Mouse (Mus musculus) limb, embryonic 13.5 days (tissue): Measurements from ENCODE around the gene Dynll1. TPM values are rescaled to one million over a fixed set of nuclear protein-coding genes. Genes with fewer than 3 reads are reported as not detected.
A peak's percentile ranks its signal among the peaks of the same experiment; 100 is the strongest.

Source experiments
- ATAC-seq: fragments of 200-750 bp; cut with Nextera tagmentation; 2 replicates; pipeline ENCODE4 v1.8.0; 2017; ENCODE audit warnings: low read depth, moderate number of reproducible peaks, moderate TSS enrichment; ENCODE audit not compliant: low FRiP score
- H3K27ac ChIP-seq: fragments of 300-500 bp; sonication (generic); 2 replicates; pipeline ENCODE4 v1.5.1; 2015; ENCODE audit warnings: inconsistent platforms, mild to moderate bottlenecking, moderate library complexity
- H3K27me3 ChIP-seq: fragments of 300-500 bp; sonication (generic); 2 replicates; pipeline ENCODE4 v1.6.1; 2015; ENCODE audit warnings: mild to moderate bottlenecking, inconsistent platforms
- H3K36me3 ChIP-seq: fragments of 300-500 bp; sonication (generic); 2 replicates; pipeline ENCODE4 v1.6.1; 2015; ENCODE audit warnings: inconsistent platforms, mild to moderate bottlenecking, moderate library complexity
- H3K4me1 ChIP-seq: fragments of 300-500 bp; sonication (generic); 2 replicates; pipeline ENCODE4 v1.6.1; 2015; ENCODE audit warnings: inconsistent platforms
- H3K4me2 ChIP-seq: fragments of 300-500 bp; sonication (generic); replicated peaks from 2 replicates; pipeline ENCODE4 v1.6.1; 2015; ENCODE audit warnings: inconsistent platforms, mild to moderate bottlenecking, moderate library complexity
- H3K4me3 ChIP-seq: fragments of 300-500 bp; sonication (generic); 2 replicates; pipeline ENCODE4 v1.5.1; 2015; ENCODE audit warnings: moderate library complexity, mild to moderate bottlenecking, inconsistent platforms
- H3K9ac ChIP-seq: fragments of 300-500 bp; sonication (generic); 2 replicates; pipeline ENCODE4 v1.6.1; 2015; ENCODE audit warnings: mild to moderate bottlenecking, inconsistent platforms
- H3K9me3 ChIP-seq: fragments of 300-500 bp; sonication (generic); 2 replicates; pipeline ENCODE4 v1.6.1; 2016; ENCODE audit warnings: inconsistent platforms
- WGBS: fragments of 180-500 bp; shearing (Covaris S2); methylation state at CpG from one replicate; pipeline ENCODE4 v1.1.7; 2015; 5-methylcytosine and 5-hydroxymethylcytosine counted together
- polyA plus RNA-seq: library from polyadenylated mRNA; unstranded; fragments of >200 nt; fragmentation: Nextera tagmentation; extraction: Ambion mirVana; gene quantifications from 2 replicates; pipeline ENCODE4 v1.2.1, GENCODE M21; 2015

Dynll1 gene
- 1,815 and 1,838 TPM in 2 replicates for polyA plus RNA-seq

DNA sequence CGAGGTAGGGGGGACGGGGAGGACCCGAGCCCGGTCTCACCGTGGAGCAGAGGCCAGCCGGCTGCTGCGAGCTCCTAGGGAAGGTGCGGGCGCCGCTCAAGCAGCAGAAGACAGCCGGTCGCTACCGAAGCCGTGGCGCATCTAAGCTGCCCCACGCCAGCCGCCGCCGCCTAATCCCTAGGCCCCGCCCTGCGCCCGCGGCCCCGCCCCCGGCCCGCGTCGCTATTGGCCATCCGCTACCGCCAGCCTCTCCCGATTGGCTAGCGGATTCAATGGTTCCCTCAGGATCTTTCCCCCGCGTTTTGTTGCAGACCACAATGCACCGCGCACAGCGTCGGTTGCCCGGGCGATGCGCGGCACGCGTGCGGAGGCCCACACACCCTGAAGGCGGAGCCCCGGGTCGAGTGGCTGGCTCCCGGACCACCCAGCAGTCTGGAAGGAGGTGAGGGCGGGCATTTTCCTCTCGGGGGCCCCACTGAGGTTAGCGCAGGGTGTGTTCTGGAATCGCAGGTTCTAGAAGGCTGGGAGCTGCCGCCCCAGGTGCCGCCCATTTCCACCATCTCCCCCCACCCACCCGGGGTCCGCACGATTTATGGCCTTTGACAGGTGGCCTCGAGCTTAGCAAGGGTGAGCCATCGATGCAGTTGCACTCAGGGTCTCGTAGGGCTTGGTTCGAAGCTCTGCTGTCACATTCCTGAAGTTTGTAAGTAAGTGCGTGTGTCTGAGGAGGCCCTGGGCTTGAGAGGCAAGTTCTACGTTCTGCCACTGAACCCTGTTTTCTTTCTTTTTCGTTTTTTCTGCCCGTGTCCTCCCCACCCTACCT lies at the start of gene Dynll1:
TSS of gene Dynll1 (minus strand) at position 208 of the 823 bp plus-strand sequence.
- Histone ChIP-seq H3K9ac (peak within 1 kb of the TSS; percentile 87), H3K36me3 (peaks cover 32% of the 10 kb centered on the region), H3K27me3 (no peaks in the 10 kb centered on the region), H3K4me2 (peak within 1 kb of the TSS; percentile 82), H3K4me3 (peak within 1 kb of the TSS; percentile 71), H3K27ac (peak within 1 kb of the TSS; percentile 89), H3K9me3 (no peaks in the 10 kb centered on the region), H3K4me1 (peaks cover 24% of the 10 kb centered on the region)
- ATAC-seq: peak; percentile 97
- WGBS: 1% methylated on average over 63 of the region's 66 CpGs

DNA sequence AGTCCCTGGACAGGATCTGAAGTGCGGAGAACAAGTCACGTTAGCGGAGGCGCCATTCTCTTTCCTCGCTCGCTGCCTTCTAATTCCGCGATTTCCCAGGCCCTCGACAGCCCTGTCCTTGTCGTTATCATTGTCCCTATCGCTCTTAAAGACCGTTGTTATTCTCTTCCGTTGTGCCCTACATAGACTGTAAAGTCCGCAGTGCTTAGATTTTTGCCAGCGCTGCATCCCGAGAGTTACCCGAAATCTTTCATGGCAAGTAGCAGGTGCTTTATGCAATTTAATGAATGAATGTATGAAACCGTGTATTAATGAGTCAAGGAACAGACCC lies 48.4 kb upstream of the Dynll1 start:
- WGBS: 1% methylated on average over 18 of the region's 18 CpGs

DNA sequence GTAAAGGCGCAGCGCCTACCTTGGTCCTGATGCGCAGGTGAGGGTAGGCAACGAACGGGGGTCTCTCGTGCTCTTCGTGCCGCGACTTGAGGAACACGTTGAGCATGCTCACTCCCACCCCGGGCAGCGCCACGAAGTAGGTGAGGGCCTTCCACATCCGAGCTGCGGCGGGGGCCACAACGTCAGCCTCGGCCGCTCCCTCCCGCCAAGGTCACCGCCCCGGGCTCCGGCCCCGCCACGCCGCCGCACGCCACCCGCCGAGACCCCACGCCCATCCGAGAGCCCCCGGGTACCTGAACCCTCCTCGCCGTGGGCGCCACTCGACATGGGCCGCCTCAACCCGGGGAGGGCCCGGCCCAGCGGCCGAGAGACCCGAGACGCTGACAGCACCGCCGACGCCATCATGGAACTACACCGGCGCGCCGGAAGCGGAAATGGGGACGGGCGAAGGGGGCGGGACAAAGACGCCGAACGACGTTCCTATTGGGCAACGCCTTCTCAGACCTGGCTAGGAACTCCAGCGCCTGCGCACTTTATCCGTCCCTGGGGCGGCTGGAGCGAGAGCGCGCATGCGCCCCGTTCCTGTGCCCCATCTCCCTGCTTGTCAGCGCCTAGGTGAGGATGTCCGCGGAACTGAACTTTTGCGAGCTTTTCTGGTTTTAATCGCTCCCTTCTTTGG lies 47.9 kb upstream of the Dynll1 start, which contains the start of gene Cox6a1:
TSS of gene Cox6a1 (minus strand) at position 436 of the 679 bp plus-strand sequence.
- peaks cover 13% of the 10 kb centered on the region for H3K4me1 ChIP-seq
- peaks cover 27% of the 10 kb centered on the region for H3K36me3 ChIP-seq
- ATAC-seq: peak; percentile 93
- WGBS: 1% methylated on average over 70 of the region's 74 CpGs
- peak within 1 kb of the TSS; percentile 68; the same call in 1 of the 2 replicates for H3K27ac ChIP-seq
- peak within 1 kb of the TSS; percentile 94 for H3K4me2 ChIP-seq
- H3K4me3 ChIP-seq: peak within 1 kb of the TSS; percentile 89
- H3K27me3 ChIP-seq: no peaks in the 10 kb centered on the region
- peak within 1 kb of the TSS; percentile 90 for H3K9ac ChIP-seq
- H3K9me3 ChIP-seq: no peaks in the 10 kb centered on the region

More for the DNA sequence above, 48.4 kb upstream of the Dynll1 start:
- Histone ChIP-seq H3K9ac (peak overlapping the region; percentile 74), H3K4me3 (peak overlapping the region; percentile 89), H3K27ac (peak overlapping the region; percentile 68; the same call in 1 of the 2 replicates), H3K9me3 (no peaks in the 10 kb centered on the region), H3K4me1 (peaks cover 13% of the 10 kb centered on the region), H3K27me3 (no peaks in the 10 kb centered on the region), H3K4me2 (peak overlapping the region; percentile 83), H3K36me3 (peaks cover 22% of the 10 kb centered on the region)
- ATAC-seq: peak; percentile 29

DNA sequence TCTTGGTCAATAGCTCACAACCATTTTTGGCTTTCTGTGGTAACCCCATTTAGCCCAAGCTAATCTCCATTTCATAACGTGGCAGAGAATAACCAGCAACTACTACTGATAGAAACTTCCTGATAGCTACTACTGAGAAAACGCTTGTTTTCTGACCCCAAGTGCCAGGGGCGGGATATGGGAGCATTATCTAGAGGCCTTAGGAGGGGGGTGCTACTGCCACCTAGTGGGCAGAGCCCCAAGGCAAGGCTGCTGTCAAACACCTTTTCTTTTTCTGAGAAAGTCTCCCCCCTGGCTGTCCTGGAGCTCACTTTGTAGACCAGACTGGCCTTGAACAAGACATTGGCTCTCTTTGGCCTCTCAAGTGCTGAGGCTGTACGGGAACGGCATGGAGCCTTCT lies 46.8 kb upstream of the Dynll1 start:
- Histone ChIP-seq H3K27me3 (no peaks in the 10 kb centered on the region), H3K4me2 (peak overlapping the region; percentile 94), H3K27ac (no peak overlapping the region; the same call in 1 of the 2 replicates), H3K9ac (peak overlapping the region; percentile 90), H3K4me1 (peaks cover 13% of the 10 kb centered on the region), H3K9me3 (no peaks in the 10 kb centered on the region), H3K36me3 (peaks cover 38% of the 10 kb centered on the region), H3K4me3 (peak overlapping the region; percentile 89)
- 0 out of 2 replicates have a peak, but pooled peaks have one; percentile 25 for ATAC-seq
- WGBS: 1% methylated on average over 5 of the region's 5 CpGs

DNA sequence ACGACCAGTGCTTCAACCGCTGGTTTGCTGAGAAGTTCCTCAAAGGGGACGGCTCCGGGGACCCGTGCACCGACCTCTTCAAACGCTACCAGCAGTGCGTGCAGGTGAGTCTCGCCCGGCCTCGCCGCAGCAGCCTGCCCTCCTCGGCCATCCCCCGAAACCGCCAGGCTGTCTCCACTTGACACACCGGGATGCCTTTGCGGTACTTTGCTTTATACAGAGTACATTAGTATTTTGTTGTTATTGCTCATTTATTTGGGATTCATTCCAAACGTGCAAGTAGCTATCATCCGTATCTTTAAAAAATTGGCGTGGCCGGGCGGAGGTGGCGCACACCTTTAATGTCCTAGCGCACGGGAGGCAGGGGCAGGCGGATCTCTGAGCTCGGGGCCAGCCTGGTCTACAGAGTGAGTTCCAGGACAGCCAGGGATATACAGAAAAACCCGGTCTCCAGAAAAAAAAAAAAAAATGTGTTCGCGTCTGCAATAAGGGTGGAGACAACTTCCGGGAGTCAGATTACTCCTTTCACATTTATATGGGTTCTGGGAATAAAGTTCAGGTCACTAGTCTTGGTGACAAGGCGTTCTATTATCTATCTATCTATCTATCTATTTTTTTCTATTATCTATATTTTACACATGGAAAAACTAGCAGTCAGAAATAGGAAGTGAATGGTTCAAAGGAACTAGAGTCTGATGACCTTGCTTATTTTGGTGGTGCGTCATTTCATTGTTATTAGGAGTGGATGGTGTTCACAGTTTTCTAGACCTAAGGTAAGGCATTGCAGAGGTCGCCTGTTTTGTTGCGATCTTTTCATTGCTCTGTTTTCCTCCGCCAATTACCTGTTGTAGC lies 40.7 kb upstream of the Dynll1 start:
- 12% methylated on average over 36 of the region's 36 CpGs for WGBS
- no peaks in the 10 kb centered on the region for H3K9me3 ChIP-seq
- H3K4me3 ChIP-seq: peak overlapping the region; percentile 73
- peaks cover 24% of the 10 kb centered on the region for H3K4me1 ChIP-seq
- no peak overlapping the region for H3K27ac ChIP-seq
- H3K4me2 ChIP-seq: peak overlapping the region; percentile 81
- peak; percentile 60 for ATAC-seq
- no peaks in the 10 kb centered on the region for H3K27me3 ChIP-seq
- peaks cover 43% of the 10 kb centered on the region for H3K36me3 ChIP-seq
- H3K9ac ChIP-seq: peak overlapping the region; percentile 89

DNA sequence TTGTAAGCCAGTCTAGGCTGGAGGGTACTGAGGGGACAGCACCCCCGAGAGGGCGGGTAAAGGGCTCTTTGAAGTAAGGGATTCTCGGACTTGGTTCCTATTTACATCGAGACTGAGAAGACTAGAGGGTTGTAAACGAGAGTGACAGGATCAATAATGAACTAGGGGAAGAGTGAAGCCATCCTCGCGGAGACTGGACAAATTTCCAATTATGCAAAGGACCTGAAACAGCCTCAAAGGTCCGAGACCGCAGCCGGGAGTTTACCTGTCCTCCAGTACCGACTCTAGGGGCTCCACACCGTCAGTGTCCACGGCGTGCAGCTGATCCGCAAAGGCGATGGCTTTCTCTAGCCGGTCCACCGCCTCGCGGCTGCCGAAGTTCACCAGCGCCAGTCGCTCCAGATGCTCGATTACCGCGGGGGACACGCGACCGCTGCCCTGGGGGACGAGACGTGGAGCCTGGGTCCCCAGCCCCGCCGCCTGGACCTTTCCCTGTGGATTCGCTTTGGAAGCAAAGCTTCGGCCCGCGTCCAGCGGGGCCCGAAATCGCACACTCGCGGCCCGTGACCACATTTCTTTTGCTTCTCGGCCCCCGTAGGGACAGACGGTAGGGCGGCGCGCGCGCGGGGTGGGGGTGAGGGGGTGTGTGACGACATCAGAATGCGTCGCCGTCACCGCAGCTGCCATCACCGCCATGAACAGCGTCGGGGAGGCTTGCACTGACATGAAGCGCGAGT lies 39.9 kb upstream of the Dynll1 start, which contains the start of the genes Gatc and Triap1:
TSS of gene Gatc (minus strand) at position 602 of the 737 bp plus-strand sequence.
TSS of gene Triap1 (plus strand) at position 649 of the 737 bp plus-strand sequence.
- Histone ChIP-seq H3K4me3 (peak within 1 kb of the TSS; percentile 73), H3K4me1 (peaks cover 24% of the 10 kb centered on the region), H3K9me3 (no peaks in the 10 kb centered on the region), H3K27me3 (no peaks in the 10 kb centered on the region), H3K36me3 (peaks cover 45% of the 10 kb centered on the region), H3K9ac (peak within 1 kb of the TSS; percentile 89), H3K27ac (no peak within 1 kb of the TSS; the same call in 1 of the 2 replicates), H3K4me2 (peak within 1 kb of the TSS; percentile 81)
- peak; percentile 93 for ATAC-seq
- under 1% methylated on average over 62 of the region's 62 CpGs for WGBS

DNA sequence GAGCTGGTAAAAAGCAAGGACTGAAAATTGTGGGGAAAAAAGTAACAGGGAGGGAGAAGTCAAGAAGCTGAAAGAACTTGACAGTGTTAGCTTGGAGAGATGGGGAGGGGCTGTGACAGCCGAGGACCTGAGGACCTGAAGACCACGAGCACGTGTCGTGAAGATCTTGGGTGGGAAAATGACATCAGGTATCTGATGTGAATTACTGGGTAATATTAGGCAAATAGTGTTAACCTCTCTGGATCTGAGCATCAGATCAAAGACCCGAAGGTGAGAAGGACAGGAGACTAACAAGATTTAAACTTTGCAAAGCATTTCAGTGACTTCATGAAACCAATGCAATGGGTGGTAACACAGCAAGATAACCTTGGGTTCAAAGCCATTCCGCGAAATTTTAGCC lies 39.2 kb upstream of the Dynll1 start:
- peaks cover 45% of the 10 kb centered on the region for H3K36me3 ChIP-seq
- H3K4me1 ChIP-seq: peaks cover 24% of the 10 kb centered on the region
- ATAC-seq: no peak
- H3K9me3 ChIP-seq: no peaks in the 10 kb centered on the region
- peak overlapping the region; percentile 81 for H3K4me2 ChIP-seq
- H3K9ac ChIP-seq: peak overlapping the region; percentile 89
- no peak overlapping the region for H3K27ac ChIP-seq
- WGBS: 20% methylated on average over 7 of the region's 7 CpGs
- no peaks in the 10 kb centered on the region for H3K27me3 ChIP-seq
- H3K4me3 ChIP-seq: peak overlapping the region; percentile 73

DNA sequence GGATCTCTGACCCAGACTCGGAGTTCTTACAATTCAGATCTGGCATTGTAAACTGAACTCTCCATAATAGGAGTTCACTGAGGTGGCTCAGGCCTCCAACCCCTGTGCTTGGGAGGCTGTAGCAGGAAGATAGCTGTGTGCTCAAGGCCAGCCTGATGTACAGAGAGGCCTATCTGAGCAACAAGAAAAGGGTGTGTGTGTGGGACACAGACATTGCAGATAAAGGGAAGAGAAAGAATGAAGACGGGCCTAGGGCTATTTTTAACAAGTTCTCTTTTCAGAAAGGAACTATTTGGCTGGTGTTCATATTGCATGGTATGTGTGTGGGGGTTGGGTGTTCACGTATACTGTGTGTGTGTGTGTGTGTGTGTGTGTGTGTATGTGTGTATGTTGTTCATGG lies 32.8 kb upstream of the Dynll1 start:
- no peak overlapping the region for H3K4me3 ChIP-seq
- no peak overlapping the region for H3K27ac ChIP-seq
- no peak for ATAC-seq
- WGBS: 87% methylated on average over 3 of the region's 3 CpGs
- peaks cover 18% of the 10 kb centered on the region for H3K4me1 ChIP-seq
- no peaks in the 10 kb centered on the region for H3K9me3 ChIP-seq
- no peak overlapping the region for H3K4me2 ChIP-seq
- no peak overlapping the region for H3K9ac ChIP-seq
- peaks cover 68% of the 10 kb centered on the region for H3K36me3 ChIP-seq
- H3K27me3 ChIP-seq: no peaks in the 10 kb centered on the region

DNA sequence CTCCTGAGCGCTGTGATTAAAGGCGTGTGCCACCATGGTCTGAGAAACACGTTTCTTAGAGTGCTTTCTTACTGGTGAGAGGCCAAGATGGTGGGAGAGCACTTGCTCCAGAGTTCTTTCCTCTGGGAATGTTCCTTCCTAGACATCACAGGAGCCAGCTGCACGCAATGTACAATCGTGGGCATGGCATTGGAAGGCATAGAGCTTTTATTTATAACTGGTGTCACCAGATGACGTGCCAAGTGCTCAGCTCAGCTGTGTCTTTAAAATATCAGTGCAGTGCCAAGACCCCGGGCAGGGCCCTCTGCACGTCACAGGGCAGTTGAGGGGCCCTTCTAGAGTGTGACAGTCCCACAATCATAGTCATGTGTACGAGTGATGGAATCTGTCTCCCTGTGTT lies 30.2 kb upstream of the Dynll1 start:
- Histone ChIP-seq H3K4me2 (no peak overlapping the region), H3K4me1 (peaks cover 28% of the 10 kb centered on the region), H3K27me3 (no peaks in the 10 kb centered on the region), H3K36me3 (peaks cover 62% of the 10 kb centered on the region), H3K4me3 (no peak overlapping the region), H3K9ac (no peak overlapping the region), H3K27ac (no peak overlapping the region), H3K9me3 (no peaks in the 10 kb centered on the region)
- ATAC-seq: no peak
- WGBS: 87% methylated on average over 9 of the region's 9 CpGs

DNA sequence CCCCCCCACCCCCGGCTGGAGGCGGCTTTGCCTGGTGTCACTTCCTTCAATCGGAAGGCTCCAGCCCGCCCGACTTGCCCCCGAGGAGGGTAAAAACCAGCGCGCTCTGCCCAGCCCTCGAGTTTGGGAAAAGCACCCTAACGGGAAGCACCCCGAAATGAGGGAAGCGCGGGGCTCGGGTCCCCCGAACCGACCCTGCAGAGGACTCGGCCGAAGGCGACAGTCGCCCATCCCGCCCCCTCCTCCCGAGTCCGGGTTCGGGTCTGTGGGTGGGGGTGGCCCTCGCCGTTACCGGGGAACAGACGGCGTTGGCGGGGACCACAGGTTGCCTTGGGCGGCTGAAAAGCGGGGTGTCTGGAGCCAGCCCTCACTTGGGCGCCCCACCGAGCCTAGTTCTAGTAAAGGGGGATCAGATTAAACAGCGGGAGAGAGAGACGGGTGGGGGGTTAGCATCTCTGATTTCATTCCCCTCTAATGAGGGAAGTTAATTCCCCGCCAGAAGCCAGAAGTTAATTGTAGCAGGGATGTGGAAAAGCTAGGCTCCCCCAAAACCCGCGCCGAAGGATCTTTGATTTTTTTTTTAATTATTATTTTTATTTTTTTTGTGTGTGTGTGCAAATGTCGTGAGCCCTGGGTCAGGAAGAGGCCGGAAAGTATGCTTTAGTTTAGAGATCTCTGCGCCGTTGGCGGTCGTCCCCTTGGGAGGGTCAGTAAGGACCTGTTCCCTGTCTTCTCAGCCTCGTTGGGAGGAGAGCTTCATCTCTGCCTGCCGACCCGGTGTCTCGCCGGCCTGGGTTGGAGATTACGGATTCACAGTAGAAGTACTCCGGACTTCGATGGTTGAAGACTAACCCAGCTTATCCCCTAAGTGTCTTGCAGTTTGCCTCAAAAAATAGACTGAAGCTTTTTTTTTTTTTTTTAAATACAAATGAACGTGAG lies 27.1 kb upstream of the Dynll1 start:
- peaks cover 33% of the 10 kb centered on the region for H3K4me1 ChIP-seq
- peak overlapping the region; percentile 91; the same call in 1 of the 2 replicates for H3K27ac ChIP-seq
- ATAC-seq: peak; percentile 31; the same call in 1 of the 2 replicates
- peak overlapping the region; percentile 91 for H3K4me2 ChIP-seq
- H3K36me3 ChIP-seq: peaks cover 31% of the 10 kb centered on the region
- peak overlapping the region; percentile 96 for H3K9ac ChIP-seq
- WGBS: under 1% methylated on average over 48 of the region's 55 CpGs
- no peaks in the 10 kb centered on the region for H3K27me3 ChIP-seq
- no peaks in the 10 kb centered on the region for H3K9me3 ChIP-seq
- peak overlapping the region; percentile 98 for H3K4me3 ChIP-seq
